Mouse (Mus musculus) gastrocnemius, postnatal 4 days (tissue): ENCODE measurements around the gene Zfp786. TPM values are rescaled to one million over a fixed set of nuclear protein-coding genes. Genes with fewer than 3 reads are reported as not detected.
"Not testable (repeated sequence)": the region's sequence is repeated elsewhere in the genome, so short reads cannot be mapped to it uniquely, and the experiment has no call there.

Experiments
- DNase-seq, 2 experiments: peaks; one replicate each; pipeline ENCODE4 v3.0.0; 2021 to 2022; ENCODE audit warnings: low spot score in 2 of 2, mixed read lengths in 2 of 2
- microRNA-seq: library from miRNA; unstranded; fragments of <30 nt; microRNA quantifications from one replicate; pipeline ENCODE4 v1.2.0, GENCODE M21; 2021
- total RNA-seq, 2 experiments: library from RNA; stranded (reverse); gene quantifications; 2 replicates each; pipeline ENCODE4 v1.2.3; 2021

The Zfp786 gene
- total RNA-seq, 2 experiments from 2014 or later = 1.0 to 1.3 TPM

GRCm38 (mm10) chr6:47784707-47785412, 45.8 kb downstream of the Zfp786 start:
- DNase-seq = no peak

GRCm38 (mm10) chr6:47781091-47781968, 49.3 kb downstream of the Zfp786 start:
- peak in 1 of 2 experiments; percentile 19 for DNase-seq

GRCm38 (mm10) chr6:47780576-47781013, 50.1 kb downstream of the Zfp786 start:
- no peak for DNase-seq

- DNase-seq = not testable (repeated sequence)
Measured at GRCm38 (mm10) chr6:47771760-47772159, 58.9 kb downstream of the Zfp786 start.

GRCm38 (mm10) chr6:47771113-47771512, 59.6 kb downstream of the Zfp786 start:
- DNase-seq = not testable (repeated sequence)

DNA sequence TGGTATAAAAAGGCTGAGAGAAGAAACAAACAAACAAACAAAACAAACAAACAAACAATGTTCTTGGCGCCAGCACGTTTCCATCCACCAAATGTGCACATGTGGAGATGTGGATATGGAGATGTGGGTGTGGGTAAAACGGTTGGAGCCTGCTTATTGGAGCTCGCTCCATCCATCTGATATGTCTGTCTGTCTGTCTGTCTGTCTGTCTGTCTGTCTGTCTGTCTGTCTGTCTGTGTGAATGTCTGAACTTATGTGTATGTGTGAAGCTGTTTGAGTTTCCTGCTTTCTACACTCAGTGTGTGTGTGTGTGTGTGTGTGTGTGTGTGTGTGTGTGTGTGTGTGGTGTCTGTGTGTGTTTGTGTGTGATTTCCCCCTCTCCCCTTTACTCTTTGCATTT, 60.8 kb downstream of the Zfp786 start:
- not testable (repeated sequence) for DNase-seq

Small RNA genes within 50 kb of the gene (microRNA-seq; reads per million reads assigned to microRNA genes)
- not detected for gene Mir704

Other genes with a start within 250 kb of the Zfp786 start
- 10 to 100 TPM; 44.7 to 51.0 TPM for gene Ezh2, start 235.5 kb downstream of the Zfp786 start, total RNA-seq
- 10 to 100 TPM; 60.3 to 64.3 TPM for gene Pdia4, start 17.4 kb downstream of the Zfp786 start, total RNA-seq
- gene Zfp398, start 4.8 kb upstream of the Zfp786 start, total RNA-seq = 1 to 10 TPM; 7.5 to 8.8 TPM
- gene Zfp282, start 46.3 kb upstream of the Zfp786 start, total RNA-seq = 10 to 100 TPM; 14.2 to 15.2 TPM
- gene Zfp212, start 89.6 kb upstream of the Zfp786 start, total RNA-seq = 10 to 100 TPM; 13.0 to 14.5 TPM
- 1 to 10 TPM; 5.5 to 8.0 TPM for gene Zfp956, start 122.5 kb upstream of the Zfp786 start, total RNA-seq
- gene Zfp777, start 218.0 kb upstream of the Zfp786 start, total RNA-seq = 10 to 100 TPM; 25.8 to 26.4 TPM